Mouse (Mus musculus): ENCODE results near the gene Mast3.

Gene Mast3

GRCm38 (mm10) chr8:70803761-70804480 is 933 bp downstream of the Mast3 start:
- DNase-seq (ENCODE audit: low spot score in 2 of 2): peak; percentile 84 to 85

- no peak for DNase-seq (ENCODE audit: low spot score in 2 of 2)
These were observed 1.9 kb downstream of the Mast3 start for GRCm38 (mm10) chr8:70802786-70803510.

- no peak for DNase-seq (ENCODE audit: low spot score in 2 of 2)
These were observed 3.0 kb downstream of the Mast3 start for GRCm38 (mm10) chr8:70801830-70802229.

GRCm38 (mm10) chr8:70801156-70801555 is 3.7 kb downstream of the Mast3 start:
- peak; percentile 83 to 85 for DNase-seq (ENCODE audit: low spot score in 2 of 2)

- DNase-seq (ENCODE audit: low spot score in 2 of 2): peak; percentile 75 to 76
These were observed 4.2 kb downstream of the Mast3 start for GRCm38 (mm10) chr8:70800648-70801047.

GRCm38 (mm10) chr8:70798281-70798680 is 6.6 kb downstream of the Mast3 start:
- no peak for DNase-seq (ENCODE audit: low spot score in 2 of 2)

GRCm38 (mm10) chr8:70797081-70798070 is 7.5 kb downstream of the Mast3 start:
- peak; percentile 89 for DNase-seq (ENCODE audit: low spot score in 2 of 2)

- DNase-seq (ENCODE audit: low spot score in 2 of 2): peak in 1 of 2 experiments; percentile 8
These were observed 8.3 kb downstream of the Mast3 start for GRCm38 (mm10) chr8:70796403-70797080.

GRCm38 (mm10) chr8:70795370-70795769 is 9.5 kb downstream of the Mast3 start:
- no peak for DNase-seq (ENCODE audit: low spot score in 2 of 2)

- no peak for DNase-seq (ENCODE audit: low spot score in 2 of 2)
These were observed 10.6 kb downstream of the Mast3 start for GRCm38 (mm10) chr8:70794215-70794614.

- no peak for DNase-seq (ENCODE audit: low spot score in 2 of 2)
These were observed 12.2 kb downstream of the Mast3 start for GRCm38 (mm10) chr8:70792700-70793099.

- peak; percentile 94 to 98 for DNase-seq (ENCODE audit: low spot score in 2 of 2)
These were observed 12.7 kb downstream of the Mast3 start for GRCm38 (mm10) chr8:70791975-70792691.

- no peak for DNase-seq (ENCODE audit: low spot score in 2 of 2)
These were observed 13.6 kb downstream of the Mast3 start for GRCm38 (mm10) chr8:70791294-70791701.

GRCm38 (mm10) chr8:70790846-70791245 is 14.0 kb downstream of the Mast3 start:
- DNase-seq (ENCODE audit: low spot score in 2 of 2): peak in 1 of 2 experiments; percentile 60

GRCm38 (mm10) chr8:70789046-70789445 is 15.8 kb downstream of the Mast3 start:
- no peak for DNase-seq (ENCODE audit: low spot score in 2 of 2)

GRCm38 (mm10) chr8:70787941-70788667 is 16.8 kb downstream of the Mast3 start:
- no peak for DNase-seq (ENCODE audit: low spot score in 2 of 2)

- DNase-seq (ENCODE audit: low spot score in 2 of 2): no peak
These were observed 17.8 kb downstream of the Mast3 start for GRCm38 (mm10) chr8:70787051-70787445.

GRCm38 (mm10) chr8:70786291-70787050 is 18.4 kb downstream of the Mast3 start:
- DNase-seq (ENCODE audit: low spot score in 2 of 2): no peak

GRCm38 (mm10) chr8:70780093-70780492 is 24.8 kb downstream of the Mast3 start:
- DNase-seq (ENCODE audit: low spot score in 2 of 2): no peak
